Mouse (Mus musculus): Measurements from ENCODE around the gene Mvd.

- peak in 1 of 2 experiments; percentile 53; a peak in 3 of 4 replicates for TF ChIP-seq EP300 (IDR thresholded peaks at IDR 0.05; ENCODE audit: low read depth in 1 of 2, low read length in 2 of 2)
- TF ChIP-seq POLR2A (IDR thresholded peaks at IDR 0.05; ENCODE audit: control insufficient read depth in 1 of 2, insufficient read depth in 1 of 2, low read depth in 1 of 2, low read length in 2 of 2, poor library complexity in 1 of 2), result no peak; a peak in 1 of 4 replicates
- TF ChIP-seq SIN3A (IDR thresholded peaks at IDR 0.05; ENCODE audit: low read length), result peak; percentile 83
- no peak for TF ChIP-seq POLR2AphosphoS2 (IDR thresholded peaks at IDR 0.05; ENCODE audit: low read length)
- TF ChIP-seq TCF12 (IDR thresholded peaks at IDR 0.05; ENCODE audit: low read depth, low read length), result 0 out of 2 replicates have a peak, but pooled peaks have one; percentile 26
- no peak; the same call in 1 of the 2 replicates for TF ChIP-seq SMC3 (IDR thresholded peaks at IDR 0.05; ENCODE audit: low read depth, low read length)
- TF ChIP-seq CTCF (IDR thresholded peaks at IDR 0.05 in 2 of 3, conservative IDR thresholded peaks at IDR 0.05 in 1 of 3; ENCODE audit: control insufficient read depth in 1 of 3, insufficient read depth in 1 of 3, low read depth in 2 of 3, low read length in 3 of 3, poor library complexity in 1 of 3, severe bottlenecking in 1 of 3), result no peak
- peak; percentile 71 for TF ChIP-seq ZNF384 (IDR thresholded peaks at IDR 0.05; ENCODE audit: low read depth, low read length)
- TF ChIP-seq HCFC1 (IDR thresholded peaks at IDR 0.05; ENCODE audit: low read depth, low read length), result peak; percentile 71
- peak; percentile 68 for TF ChIP-seq TAL1 (IDR thresholded peaks at IDR 0.05; ENCODE audit: low read length)
- no peak for TF ChIP-seq MAFK (IDR thresholded peaks at IDR 0.05; ENCODE audit: borderline replicate concordance, low read depth, low read length)
- TF ChIP-seq USF1 (IDR thresholded peaks at IDR 0.05; ENCODE audit: low read depth, low read length), result no peak
- TF ChIP-seq POLR2AphosphoS5 (IDR thresholded peaks at IDR 0.05; ENCODE audit: borderline replicate concordance, low read depth, low read length), result no peak
These were observed 981 bp upstream of the Mvd start for GRCm38 (mm10) chr8:122444058-122444748.

All from MEL (cell line).